Mouse (Mus musculus) MEL (cell line): ENCODE measurements around the gene Psmd11. TPM values are rescaled to one million over a fixed set of nuclear protein-coding genes. Genes with fewer than 3 reads are reported as not detected.

Experiments used
- DNase-seq: peaks from one replicate; pipeline ENCODE4 v3.0.0; 2011; ENCODE audit warnings: low read depth, low spot score
- H3K27ac ChIP-seq: 2 replicates; pipeline ENCODE4 v1.5.1; 2012; ENCODE audit warnings: low read depth, mild to moderate bottlenecking, control low read depth, low read length, moderate library complexity; ENCODE audit not compliant: control insufficient read depth
- H3K27me3 ChIP-seq, 2 experiments: fragments of 150-350 bp in 1 of 2; sonication (generic) in 1 of 2; 2 replicates each; pipeline ENCODE4 v1.6.1; 2012; ENCODE audit warnings: low read length in 2 of 2, mild to moderate bottlenecking in 2 of 2, improper control_type of control experiment in 1 of 2, moderate library complexity in 1 of 2; ENCODE audit not compliant: insufficient read depth in 2 of 2, control insufficient read depth in 1 of 2
- H3K36me3 ChIP-seq, 2 experiments: 2 replicates each; pipeline ENCODE4 v1.6.1; 2012 to 2014; ENCODE audit warnings: low read length in 2 of 2, improper control_type of control experiment in 1 of 2, inconsistent platforms in 1 of 2, mild to moderate bottlenecking in 1 of 2; ENCODE audit not compliant: insufficient read depth in 2 of 2, control insufficient read depth in 1 of 2
- H3K4me1 ChIP-seq, 2 experiments: fragments of 150-350 bp in 1 of 2; sonication (generic) in 1 of 2; 2 replicates each; pipeline ENCODE4 v1.6.1; 2012; ENCODE audit warnings: low read length in 2 of 2, improper control_type of control experiment in 1 of 2, mild to moderate bottlenecking in 1 of 2; ENCODE audit not compliant: insufficient read depth in 2 of 2, control insufficient read depth in 1 of 2
- H3K4me3 ChIP-seq, 2 experiments: fragments of 150-350 bp in 1 of 2; sonication (generic) in 1 of 2; 2 replicates each; pipeline ENCODE4 v1.5.1; 2012; ENCODE audit warnings: low read depth in 2 of 2, low read length in 2 of 2, mild to moderate bottlenecking in 2 of 2, moderate library complexity in 2 of 2, control low read depth in 1 of 2, improper control_type of control experiment in 1 of 2; ENCODE audit not compliant: control insufficient read depth in 1 of 2, insufficient read depth in 1 of 2
- H3K79me2 ChIP-seq: 2 replicates; pipeline ENCODE4 v1.6.1; 2012; ENCODE audit warnings: mild to moderate bottlenecking, low read length, moderate library complexity; ENCODE audit not compliant: control insufficient read depth, poor library complexity, insufficient read depth
- H3K9ac ChIP-seq: 2 replicates; pipeline ENCODE4 v1.6.1; 2012; ENCODE audit warnings: low read depth, mild to moderate bottlenecking, control low read depth, low read length, moderate library complexity; ENCODE audit not compliant: control insufficient read depth, poor library complexity, severe bottlenecking
- H3K9me3 ChIP-seq: fragments of 150-350 bp; sonication (generic); replicated peaks from 2 replicates; pipeline ENCODE4 v1.6.1; 2012; ENCODE audit warnings: mild to moderate bottlenecking, low read length, improper control_type of control experiment, moderate library complexity; ENCODE audit not compliant: insufficient read depth
- E2F4 ChIP-seq: IDR thresholded peaks from 2 replicates; pipeline ENCODE4 v1.6.1; 2011; ENCODE audit warnings: low read depth, low read length, improper control_type of control experiment, borderline replicate concordance
- ELF1 ChIP-seq: IDR thresholded peaks from 2 replicates; pipeline ENCODE4 v1.6.1; 2014; ENCODE audit warnings: low read depth, mild to moderate bottlenecking, inconsistent platforms, low read length, improper control_type of control experiment, moderate library complexity
- GATA1 ChIP-seq: IDR thresholded peaks from 2 replicates; pipeline ENCODE4 v1.6.1; 2011; ENCODE audit warnings: low read depth, low read length, improper control_type of control experiment
- MEF2A ChIP-seq: IDR thresholded peaks from 2 replicates; pipeline ENCODE4 v1.6.1; 2014; ENCODE audit warnings: low read depth, mild to moderate bottlenecking, inconsistent platforms, low read length, improper control_type of control experiment; ENCODE audit not compliant: poor library complexity, insufficient replicate concordance, severe bottlenecking; ENCODE audit errors: extremely low read depth
- MYB ChIP-seq: IDR thresholded peaks from 2 replicates; pipeline ENCODE4 v1.6.1; 2011; ENCODE audit warnings: mild to moderate bottlenecking, low read depth, low read length, improper control_type of control experiment
- POLR2AphosphoS2 ChIP-seq: IDR thresholded peaks from 2 replicates; pipeline ENCODE4 v1.6.1; 2011; ENCODE audit warnings: low read length, improper control_type of control experiment
- RAD21 ChIP-seq: IDR thresholded peaks from 2 replicates; pipeline ENCODE4 v1.6.1; 2011; ENCODE audit warnings: mild to moderate bottlenecking, low read depth, low read length, improper control_type of control experiment
- SMC3 ChIP-seq: IDR thresholded peaks from 2 replicates; pipeline ENCODE4 v1.6.1; 2011; ENCODE audit warnings: low read depth, low read length, improper control_type of control experiment
- TAL1 ChIP-seq: IDR thresholded peaks from 2 replicates; pipeline ENCODE4 v1.6.1; 2012; ENCODE audit warnings: mild to moderate bottlenecking, inconsistent platforms, low read length, moderate library complexity, mixed read lengths
- TCF12 ChIP-seq: IDR thresholded peaks from 2 replicates; pipeline ENCODE4 v1.6.1; 2014; ENCODE audit warnings: low read depth, mild to moderate bottlenecking, inconsistent platforms, low read length, improper control_type of control experiment, moderate library complexity
- UBTF ChIP-seq: IDR thresholded peaks from 2 replicates; pipeline ENCODE4 v1.6.1; 2012; ENCODE audit warnings: low read depth, mild to moderate bottlenecking, inconsistent platforms, low read length, improper control_type of control experiment, moderate library complexity, borderline replicate concordance; ENCODE audit not compliant: insufficient read depth
- USF1 ChIP-seq: IDR thresholded peaks from 2 replicates; pipeline ENCODE4 v1.6.1; 2014; ENCODE audit warnings: low read depth, mild to moderate bottlenecking, inconsistent platforms, low read length, improper control_type of control experiment, moderate library complexity
- ZKSCAN1 ChIP-seq: IDR thresholded peaks from 2 replicates; pipeline ENCODE4 v1.6.1; 2012; ENCODE audit warnings: low read depth, mild to moderate bottlenecking, inconsistent platforms, low read length, improper control_type of control experiment, moderate library complexity
- ZMIZ1 ChIP-seq: IDR thresholded peaks from 2 replicates; pipeline ENCODE4 v1.6.1; 2012; ENCODE audit warnings: low read depth, mild to moderate bottlenecking, inconsistent platforms, low read length, improper control_type of control experiment, moderate library complexity
- polyA plus RNA-seq, 2 experiments: library from polyadenylated mRNA; stranded (reverse) in 1 of 2; unstranded in 1 of 2; fragments of >175 nt in 1 of 2; fragments of >200 nt in 1 of 2; gene quantifications; 2 replicates each; pipeline versions ENCODE4 v1.2.1 to v1.2.4; 2012; ENCODE audit warnings: low replicate concordance in 2 of 2, low read depth in 1 of 2; ENCODE audit not compliant: insufficient read length in 2 of 2, insufficient read depth in 1 of 2, missing spikeins in 1 of 2
- total RNA-seq: library from RNA; depleted of rRNA; stranded (reverse); fragments of 300-350 nt; gene quantifications from 2 replicates; pipeline ENCODE4 v1.2.3, GENCODE M21; 2012

Psmd11 gene
- total and polyA plus RNA-seq, 3 experiments: 110 to 324 (median 184) TPM

DNA sequence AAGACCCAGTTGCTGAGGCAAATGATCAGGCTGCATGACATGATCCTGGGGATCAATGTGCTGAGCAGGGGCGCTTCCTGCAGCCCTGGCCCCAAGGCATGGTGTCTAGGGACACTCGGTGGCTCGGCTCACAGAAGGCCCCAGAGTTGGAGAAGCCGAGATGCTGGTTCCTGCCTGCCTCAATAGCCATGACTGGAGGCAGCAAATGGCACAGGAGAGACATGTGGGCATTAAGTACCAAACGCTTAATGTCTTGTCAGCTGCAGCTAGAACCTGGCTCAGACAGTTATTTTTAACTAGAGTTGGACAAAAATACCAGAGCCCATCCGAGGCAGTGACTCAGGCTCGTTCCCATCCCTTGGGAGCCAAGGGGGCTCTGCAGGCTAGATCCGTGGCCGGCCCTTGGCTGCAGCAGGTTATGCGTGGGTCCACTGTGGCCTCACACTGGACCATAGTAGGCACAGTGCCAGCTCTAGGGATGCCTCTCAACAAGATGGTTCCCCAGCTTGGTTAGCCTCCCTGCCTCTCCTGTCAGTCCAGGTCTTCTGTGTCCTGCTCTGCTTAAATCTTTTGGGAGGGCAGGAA is 57.3 kb downstream of the Psmd11 start:
- Histone ChIP-seq H3K36me3 (no peaks in the 10 kb centered on the region), H3K27ac (no peak overlapping the region), H3K9ac (no peak overlapping the region), H3K9me3 (no peaks in the 10 kb centered on the region), H3K4me1 (no peaks in the 10 kb centered on the region), H3K79me2 (no peaks in the 10 kb centered on the region), H3K4me3 (no peak overlapping the region), H3K27me3 (no peaks in the 10 kb centered on the region)
- no peak for DNase-seq
- TF ChIP-seq MYB (no peak), SMC3 (no peak), ZMIZ1 (no peak), RAD21 (no peak), USF1 (no peak), ELF1 (no peak), TCF12 (no peak), E2F4 (no peak), POLR2AphosphoS2 (no peak), ZKSCAN1 (no peak)

DNA sequence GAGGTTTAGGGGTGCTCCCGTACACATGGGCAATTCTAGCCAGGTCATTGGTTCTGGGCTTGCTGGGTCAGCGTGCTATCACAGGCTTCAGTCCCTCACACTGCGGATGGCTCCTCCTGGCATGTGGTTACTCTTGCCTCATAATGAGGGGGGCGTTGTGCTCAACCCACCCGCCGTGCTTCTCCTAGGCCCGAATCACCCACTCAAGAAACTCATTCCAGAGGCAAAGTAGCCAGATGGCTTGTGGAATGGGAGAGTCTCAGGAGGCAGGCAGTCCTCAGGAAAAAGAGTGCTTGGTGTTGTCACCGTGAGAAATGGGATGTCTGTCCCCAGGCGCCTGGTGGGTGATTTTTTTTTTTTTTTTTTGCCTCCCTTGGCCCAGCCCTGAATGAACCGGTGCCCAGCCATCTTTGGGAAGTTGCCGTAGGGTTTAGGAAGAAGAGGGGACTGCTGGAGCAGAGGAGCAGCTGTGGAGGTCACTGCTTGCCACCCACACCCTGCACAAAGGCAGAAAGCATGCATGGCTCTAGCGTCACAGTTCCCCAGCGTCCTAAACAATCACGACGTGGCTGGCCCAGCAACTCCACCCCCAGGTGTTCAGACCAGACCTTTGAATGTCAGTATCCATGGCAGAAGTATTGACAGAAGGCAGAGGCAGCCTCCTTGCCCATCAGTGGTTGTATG is 59.6 kb downstream of the Psmd11 start:
- H3K27me3 ChIP-seq: no peaks in the 10 kb centered on the region
- no peak overlapping the region for H3K9ac ChIP-seq
- H3K9me3 ChIP-seq: no peaks in the 10 kb centered on the region
- no peaks in the 10 kb centered on the region for H3K79me2 ChIP-seq
- H3K27ac ChIP-seq: no peak overlapping the region
- TF ChIP-seq GATA1 (no peak), MEF2A (no peak), UBTF (no peak), TAL1 (no peak)
- TF ChIP-seq, all 39 proteins: peak for 0
- Histone ChIP-seq H3K4me1 (no peaks in the 10 kb centered on the region), H3K36me3 (no peaks in the 10 kb centered on the region), H3K4me3 (no peak overlapping the region)
- DNase-seq: no peak
